Mouse (Mus musculus): Measurements from ENCODE around the gene Wrb. TPM values are rescaled to one million over a fixed set of nuclear protein-coding genes. Genes with fewer than 3 reads are reported as not detected.

Gene Wrb
- polyA plus RNA-seq, 1 experiment from 2014 or later: 69.8 TPM

GRCm38 (mm10) chr16:96159091-96159731 lies 14.0 kb downstream of the Wrb start:
- no peaks in the 10 kb centered on the region for H3K9me3 ChIP-seq
- peak overlapping the region; percentile 54 for H3K4me3 ChIP-seq
- peak overlapping the region; percentile 83 for H3K27ac ChIP-seq
- peak overlapping the region; percentile 98 for H3K4me2 ChIP-seq (replicated peaks)
- H3K27me3 ChIP-seq: no peaks in the 10 kb centered on the region
- peak overlapping the region; percentile 87 for H3K9ac ChIP-seq
- peaks cover 7% of the 10 kb centered on the region for H3K4me1 ChIP-seq
- ATAC-seq (ENCODE audit: insufficient number of reproducible peaks, insufficient read depth, low FRiP score, low TSS enrichment): peak; percentile 53
- H3K36me3 ChIP-seq: peaks cover 13% of the 10 kb centered on the region
- 1% methylated on average over 67 of the region's 67 CpGs for WGBS

- peaks cover 7% of the 10 kb centered on the region for H3K4me1 ChIP-seq
- peak overlapping the region; percentile 87 for H3K9ac ChIP-seq
- no peaks in the 10 kb centered on the region for H3K27me3 ChIP-seq
- ATAC-seq (ENCODE audit: insufficient number of reproducible peaks, insufficient read depth, low FRiP score, low TSS enrichment): no peak
- H3K27ac ChIP-seq: peak overlapping the region; percentile 83
- peak overlapping the region; percentile 98 for H3K4me2 ChIP-seq (replicated peaks)
- 80% methylated on average over 20 of the region's 20 CpGs for WGBS
- peak overlapping the region; percentile 54 for H3K4me3 ChIP-seq
- peaks cover 13% of the 10 kb centered on the region for H3K36me3 ChIP-seq
- no peaks in the 10 kb centered on the region for H3K9me3 ChIP-seq
Observed at GRCm38 (mm10) chr16:96159794-96160346, 14.7 kb downstream of the Wrb start.

- Histone ChIP-seq H3K27ac (no peak overlapping the region), H3K9ac (no peak overlapping the region), H3K4me2 (replicated peaks) (no peak overlapping the region), H3K9me3 (no peaks in the 10 kb centered on the region), H3K4me1 (peaks cover 7% of the 10 kb centered on the region), H3K4me3 (no peak overlapping the region), H3K27me3 (no peaks in the 10 kb centered on the region), H3K36me3 (peaks cover 2% of the 10 kb centered on the region)
- 88% methylated on average over 1 of the region's 1 CpGs for WGBS
- no peak for ATAC-seq (ENCODE audit: insufficient number of reproducible peaks, insufficient read depth, low FRiP score, low TSS enrichment)
Observed at GRCm38 (mm10) chr16:96160927-96161326, 15.7 kb downstream of the Wrb start.

- Histone ChIP-seq H3K9ac (no peak overlapping the region), H3K4me3 (no peak overlapping the region), H3K27ac (no peak overlapping the region), H3K4me1 (peaks cover 7% of the 10 kb centered on the region), H3K9me3 (no peaks in the 10 kb centered on the region), H3K36me3 (no peaks in the 10 kb centered on the region), H3K27me3 (no peaks in the 10 kb centered on the region), H3K4me2 (replicated peaks) (no peak overlapping the region)
- ATAC-seq (ENCODE audit: insufficient number of reproducible peaks, insufficient read depth, low FRiP score, low TSS enrichment): no peak
- WGBS: 88% methylated on average over 4 of the region's 4 CpGs
Observed at GRCm38 (mm10) chr16:96161336-96161735, 16.1 kb downstream of the Wrb start.

- no peak overlapping the region for H3K4me2 ChIP-seq (replicated peaks)
- no peaks in the 10 kb centered on the region for H3K27me3 ChIP-seq
- no peak overlapping the region for H3K9ac ChIP-seq
- no peak for ATAC-seq (ENCODE audit: insufficient number of reproducible peaks, insufficient read depth, low FRiP score, low TSS enrichment)
- H3K4me3 ChIP-seq: no peak overlapping the region
- H3K4me1 ChIP-seq: no peaks in the 10 kb centered on the region
- no peaks in the 10 kb centered on the region for H3K36me3 ChIP-seq
- H3K27ac ChIP-seq: no peak overlapping the region
- 77% methylated on average over 4 of the region's 4 CpGs for WGBS
- no peaks in the 10 kb centered on the region for H3K9me3 ChIP-seq
Observed at GRCm38 (mm10) chr16:96165723-96166264, 20.6 kb downstream of the Wrb start.

GRCm38 (mm10) chr16:96168837-96169236 lies 23.6 kb downstream of the Wrb start:
- 77% methylated on average over 4 of the region's 4 CpGs for WGBS
- H3K27me3 ChIP-seq: no peaks in the 10 kb centered on the region

GRCm38 (mm10) chr16:96173648-96174047 lies 28.4 kb downstream of the Wrb start:
- ATAC-seq (ENCODE audit: insufficient number of reproducible peaks, insufficient read depth, low FRiP score, low TSS enrichment): no peak
- Histone ChIP-seq H3K27ac (no peak overlapping the region), H3K4me2 (replicated peaks) (no peak overlapping the region), H3K36me3 (no peaks in the 10 kb centered on the region), H3K27me3 (no peaks in the 10 kb centered on the region), H3K4me1 (0 out of 2 replicates have a peak, but pooled peaks cover 6% of the 10 kb centered on the region), H3K9ac (no peak overlapping the region), H3K9me3 (no peaks in the 10 kb centered on the region), H3K4me3 (no peak overlapping the region)
- WGBS: 79% methylated on average over 8 of the region's 8 CpGs

More at GRCm38 (mm10) chr16:96168837-96169236, 23.6 kb downstream of the Wrb start:
- ATAC-seq (ENCODE audit: insufficient number of reproducible peaks, insufficient read depth, low FRiP score, low TSS enrichment): no peak
- no peaks in the 10 kb centered on the region for H3K4me1 ChIP-seq
- no peak overlapping the region for H3K4me3 ChIP-seq
- H3K9me3 ChIP-seq: no peaks in the 10 kb centered on the region
- H3K27ac ChIP-seq: no peak overlapping the region
- H3K36me3 ChIP-seq: no peaks in the 10 kb centered on the region
- H3K4me2 ChIP-seq (replicated peaks): no peak overlapping the region
- H3K9ac ChIP-seq: no peak overlapping the region

GRCm38 (mm10) chr16:96175399-96175798 lies 30.2 kb downstream of the Wrb start:
- H3K4me1 ChIP-seq: 0 out of 2 replicates have a peak, but pooled peaks cover 6% of the 10 kb centered on the region
- H3K4me3 ChIP-seq: no peak overlapping the region
- H3K9me3 ChIP-seq: no peaks in the 10 kb centered on the region
- ATAC-seq (ENCODE audit: insufficient number of reproducible peaks, insufficient read depth, low FRiP score, low TSS enrichment): peak; percentile 58; the same call in 1 of the 2 replicates
- H3K36me3 ChIP-seq: no peaks in the 10 kb centered on the region
- H3K27ac ChIP-seq: no peak overlapping the region
- no peak overlapping the region for H3K9ac ChIP-seq
- no peak overlapping the region for H3K4me2 ChIP-seq (replicated peaks)
- 43% methylated on average over 2 of the region's 2 CpGs for WGBS
- H3K27me3 ChIP-seq: no peaks in the 10 kb centered on the region

- Histone ChIP-seq H3K9ac (no peak overlapping the region), H3K4me2 (replicated peaks) (no peak overlapping the region), H3K36me3 (no peaks in the 10 kb centered on the region), H3K4me3 (no peak overlapping the region), H3K9me3 (no peaks in the 10 kb centered on the region), H3K4me1 (0 out of 2 replicates have a peak, but pooled peaks cover 6% of the 10 kb centered on the region), H3K27me3 (no peaks in the 10 kb centered on the region), H3K27ac (no peak overlapping the region)
- ATAC-seq (ENCODE audit: insufficient number of reproducible peaks, insufficient read depth, low FRiP score, low TSS enrichment): no peak
Observed at GRCm38 (mm10) chr16:96179156-96179555, 33.9 kb downstream of the Wrb start.

- H3K36me3 ChIP-seq: no peaks in the 10 kb centered on the region
- no peak overlapping the region for H3K27ac ChIP-seq
- H3K4me3 ChIP-seq: no peak overlapping the region
- H3K4me1 ChIP-seq: 0 out of 2 replicates have a peak, but pooled peaks cover 6% of the 10 kb centered on the region
- WGBS: 83% methylated on average over 5 of the region's 5 CpGs
- peaks cover 6% of the 10 kb centered on the region; the same call in 1 of the 2 replicates for H3K27me3 ChIP-seq
- ATAC-seq (ENCODE audit: insufficient number of reproducible peaks, insufficient read depth, low FRiP score, low TSS enrichment): no peak
- no peak overlapping the region for H3K9ac ChIP-seq
- no peak overlapping the region for H3K4me2 ChIP-seq (replicated peaks)
- no peaks in the 10 kb centered on the region for H3K9me3 ChIP-seq
Observed at GRCm38 (mm10) chr16:96187619-96188018, 42.4 kb downstream of the Wrb start.

- peak; percentile 94 for ATAC-seq (ENCODE audit: insufficient number of reproducible peaks, insufficient read depth, low FRiP score, low TSS enrichment)
- H3K9ac ChIP-seq: peak within 1 kb of the TSS; percentile 77
- whole genome bisulfite sequencing: 1% methylated on average over 77 of the region's 77 CpGs
- H3K9me3 ChIP-seq: no peaks in the 10 kb centered on the region
- H3K27me3 ChIP-seq: peaks cover 6% of the 10 kb centered on the region; the same call in 1 of the 2 replicates
- no peaks in the 10 kb centered on the region for H3K36me3 ChIP-seq
- 0 out of 2 replicates have a peak, but pooled peaks cover 6% of the 10 kb centered on the region for H3K4me1 ChIP-seq
- peak within 1 kb of the TSS; percentile 76 for H3K4me3 ChIP-seq
- H3K4me2 ChIP-seq (replicated peaks): peak within 1 kb of the TSS; percentile 78
- peak within 1 kb of the TSS; percentile 72 for H3K27ac ChIP-seq
Observed at GRCm38 (mm10) chr16:96191531-96192506, 46.6 kb downstream of the Wrb start, which contains the start of gene Lca5l. Lca5l (minus strand) TSS chr16:96192271.

Data from embryonic facial prominence, embryonic 12.5 days (tissue).